Mouse (Mus musculus): ENCODE measurements at regions not wholly inside any gene's neighbourhood (a gene's known extent, or its start where the extent isn't known, plus 50 kb on each side); places are given as distances from the start of the nearest gene placed in this dataset.

DNA sequence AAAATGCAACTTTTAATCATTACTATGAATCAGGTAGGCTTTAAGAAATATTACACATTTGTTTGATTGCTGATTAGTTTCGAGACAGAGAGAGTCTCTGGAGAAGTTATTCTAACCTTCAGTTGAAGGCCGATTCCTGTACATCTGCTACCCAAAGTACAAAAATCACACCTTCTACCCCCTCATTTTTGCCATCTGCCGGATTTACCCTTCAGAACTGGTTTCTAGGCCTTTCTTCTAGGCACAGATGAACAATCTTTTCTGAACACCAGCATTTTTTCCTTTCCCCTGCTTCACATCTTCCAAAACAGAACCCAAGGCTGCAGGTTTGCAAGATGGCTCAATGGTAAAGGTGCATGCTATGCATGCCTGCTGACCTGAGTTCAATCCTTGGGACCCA, 72.8 kb upstream of the Eepd1 start:
- Histone ChIP-seq H3K4me3 (ENCODE audit: insufficient read depth in 1 of 2, low read depth in 1 of 2, low read length in 2 of 2, poor library complexity in 1 of 2, severe bottlenecking in 1 of 2) (no peak overlapping the region), H3K27ac (ENCODE audit: insufficient read depth, low read depth, low read length, poor library complexity, severe bottlenecking) (no peak overlapping the region), H3K9me3 (ENCODE audit: control insufficient read depth, insufficient read depth, low read depth, low read length) (no peaks in the 10 kb centered on the region), H3K36me3 (ENCODE audit: control insufficient read depth, insufficient read depth, low read length, poor library complexity, severe bottlenecking) (no peaks in the 10 kb centered on the region), H3K9ac (ENCODE audit: insufficient read depth, low read depth, low read length, poor library complexity, severe bottlenecking) (no peak overlapping the region), H3K4me1 (ENCODE audit: control insufficient read depth in 2 of 2, insufficient read depth in 2 of 2, low read length in 2 of 2, poor library complexity in 1 of 2) (no peaks in the 10 kb centered on the region)
- in situ Hi-C loops (cut with MboI; ENCODE audit: low sequenced_read_pairs in 2 of 2, unreplicated experiment in 2 of 2) = no loop called here
- no peak for DNase-seq (ENCODE audit: low read depth, low spot score)
- TF ChIP-seq MAFK (IDR thresholded peaks at IDR 0.05; ENCODE audit: insufficient read depth, low read depth, low read length) = no peak
- TF ChIP-seq ZNF384 (IDR thresholded peaks at IDR 0.05; ENCODE audit: low read depth, low read length) = no peak
- TF ChIP-seq HCFC1 (IDR thresholded peaks at IDR 0.05; ENCODE audit: borderline replicate concordance, insufficient read depth, low read length) = no peak
- TF ChIP-seq ZC3H11A (IDR thresholded peaks at IDR 0.05; ENCODE audit: borderline replicate concordance, low read depth, low read length) = no peak
- TF ChIP-seq CHD2 (IDR thresholded peaks at IDR 0.05; ENCODE audit: low read depth, low read length) = no peak

- TF ChIP-seq ZC3H11A (IDR thresholded peaks at IDR 0.05; ENCODE audit: borderline replicate concordance, low read depth, low read length) = no peak
- no peak for TF ChIP-seq MAFK (IDR thresholded peaks at IDR 0.05; ENCODE audit: insufficient read depth, low read depth, low read length)
- TF ChIP-seq HCFC1 (IDR thresholded peaks at IDR 0.05; ENCODE audit: borderline replicate concordance, insufficient read depth, low read length) = no peak
- no peak for TF ChIP-seq ZNF384 (IDR thresholded peaks at IDR 0.05; ENCODE audit: low read depth, low read length)
- no peak for TF ChIP-seq CHD2 (IDR thresholded peaks at IDR 0.05; ENCODE audit: low read depth, low read length)
- Histone ChIP-seq H3K9me3 (ENCODE audit: control insufficient read depth, insufficient read depth, low read depth, low read length) (no peaks in the 10 kb centered on the region), H3K4me1 (ENCODE audit: control insufficient read depth in 2 of 2, insufficient read depth in 2 of 2, low read length in 2 of 2, poor library complexity in 1 of 2) (no peaks in the 10 kb centered on the region), H3K36me3 (ENCODE audit: control insufficient read depth, insufficient read depth, low read length, poor library complexity, severe bottlenecking) (no peaks in the 10 kb centered on the region), H3K9ac (ENCODE audit: insufficient read depth, low read depth, low read length, poor library complexity, severe bottlenecking) (no peak overlapping the region), H3K27ac (ENCODE audit: insufficient read depth, low read depth, low read length, poor library complexity, severe bottlenecking) (no peak overlapping the region), H3K4me3 (ENCODE audit: insufficient read depth in 1 of 2, low read depth in 1 of 2, low read length in 2 of 2, poor library complexity in 1 of 2, severe bottlenecking in 1 of 2) (no peak overlapping the region)
- in situ Hi-C loops (cut with MboI; ENCODE audit: low sequenced_read_pairs in 2 of 2, unreplicated experiment in 2 of 2) = no loop called here
- DNase-seq (ENCODE audit: low read depth, low spot score) = no peak
Observed at GRCm38 (mm10) chr9:25409729-25410128, 71.6 kb upstream of the Eepd1 start.

- no peak for TF ChIP-seq HCFC1 (IDR thresholded peaks at IDR 0.05; ENCODE audit: borderline replicate concordance, insufficient read depth, low read length)
- TF ChIP-seq CHD2 (IDR thresholded peaks at IDR 0.05; ENCODE audit: low read depth, low read length) = no peak
- no peak for TF ChIP-seq ZC3H11A (IDR thresholded peaks at IDR 0.05; ENCODE audit: borderline replicate concordance, low read depth, low read length)
- no peak for TF ChIP-seq MAFK (IDR thresholded peaks at IDR 0.05; ENCODE audit: insufficient read depth, low read depth, low read length)
- TF ChIP-seq ZNF384 (IDR thresholded peaks at IDR 0.05; ENCODE audit: low read depth, low read length) = no peak
- Histone ChIP-seq H3K9me3 (ENCODE audit: control insufficient read depth, insufficient read depth, low read depth, low read length) (no peaks in the 10 kb centered on the region), H3K4me3 (ENCODE audit: insufficient read depth in 1 of 2, low read depth in 1 of 2, low read length in 2 of 2, poor library complexity in 1 of 2, severe bottlenecking in 1 of 2) (no peak overlapping the region), H3K9ac (ENCODE audit: insufficient read depth, low read depth, low read length, poor library complexity, severe bottlenecking) (no peak overlapping the region), H3K27ac (ENCODE audit: insufficient read depth, low read depth, low read length, poor library complexity, severe bottlenecking) (no peak overlapping the region), H3K36me3 (ENCODE audit: control insufficient read depth, insufficient read depth, low read length, poor library complexity, severe bottlenecking) (no peaks in the 10 kb centered on the region), H3K4me1 (ENCODE audit: control insufficient read depth in 2 of 2, insufficient read depth in 2 of 2, low read length in 2 of 2, poor library complexity in 1 of 2) (no peaks in the 10 kb centered on the region)
- DNase-seq (ENCODE audit: low read depth, low spot score) = no peak
- in situ Hi-C loops (cut with MboI; ENCODE audit: low sequenced_read_pairs in 2 of 2, unreplicated experiment in 2 of 2) = no loop called here
Observed at GRCm38 (mm10) chr9:25413873-25414272, 67.5 kb upstream of the Eepd1 start.

DNA sequence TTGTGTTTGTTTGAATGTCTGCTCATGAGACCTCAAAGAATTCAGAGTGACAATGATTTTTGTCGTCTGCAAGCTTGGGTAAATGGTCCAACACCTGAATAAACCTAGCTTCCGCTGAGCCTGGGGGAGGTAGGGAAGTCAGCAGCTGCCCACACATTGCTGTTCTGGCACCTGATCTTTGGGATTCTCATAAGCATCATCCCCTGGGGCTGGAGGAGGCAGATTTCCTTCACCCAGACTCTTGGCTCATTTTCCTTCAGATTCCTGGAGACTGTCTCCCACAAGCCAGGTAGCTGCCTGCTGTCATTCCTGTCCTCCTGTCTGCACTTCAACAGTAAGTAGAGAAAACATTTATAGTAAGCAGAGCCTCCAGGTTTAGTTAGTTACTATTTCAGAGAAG, 67.0 kb upstream of the Eepd1 start:
- no peak for DNase-seq (ENCODE audit: low read depth, low spot score)
- Histone ChIP-seq H3K36me3 (ENCODE audit: control insufficient read depth, insufficient read depth, low read length, poor library complexity, severe bottlenecking) (no peaks in the 10 kb centered on the region), H3K4me1 (ENCODE audit: control insufficient read depth in 2 of 2, insufficient read depth in 2 of 2, low read length in 2 of 2, poor library complexity in 1 of 2) (no peaks in the 10 kb centered on the region), H3K9ac (ENCODE audit: insufficient read depth, low read depth, low read length, poor library complexity, severe bottlenecking) (no peak overlapping the region), H3K4me3 (ENCODE audit: insufficient read depth in 1 of 2, low read depth in 1 of 2, low read length in 2 of 2, poor library complexity in 1 of 2, severe bottlenecking in 1 of 2) (no peak overlapping the region), H3K27ac (ENCODE audit: insufficient read depth, low read depth, low read length, poor library complexity, severe bottlenecking) (no peak overlapping the region), H3K9me3 (ENCODE audit: control insufficient read depth, insufficient read depth, low read depth, low read length) (no peaks in the 10 kb centered on the region)
- in situ Hi-C loops (cut with MboI; ENCODE audit: low sequenced_read_pairs in 2 of 2, unreplicated experiment in 2 of 2) = no loop called here
- TF ChIP-seq ZC3H11A (IDR thresholded peaks at IDR 0.05; ENCODE audit: borderline replicate concordance, low read depth, low read length) (no peak), MAFK (IDR thresholded peaks at IDR 0.05; ENCODE audit: insufficient read depth, low read depth, low read length) (no peak), CHD2 (IDR thresholded peaks at IDR 0.05; ENCODE audit: low read depth, low read length) (no peak), ZNF384 (IDR thresholded peaks at IDR 0.05; ENCODE audit: low read depth, low read length) (no peak)

- in situ Hi-C loops (cut with MboI; ENCODE audit: low sequenced_read_pairs in 2 of 2, unreplicated experiment in 2 of 2) = no loop called here
Observed at GRCm38 (mm10) chr9:25426941-25427340, 54.4 kb upstream of the Eepd1 start.

More at GRCm38 (mm10) chr9:25426941-25427340, 54.4 kb upstream of the Eepd1 start:
- Histone ChIP-seq H3K4me3 (ENCODE audit: insufficient read depth in 1 of 2, low read depth in 1 of 2, low read length in 2 of 2, poor library complexity in 1 of 2, severe bottlenecking in 1 of 2) (no peak overlapping the region), H3K4me1 (ENCODE audit: control insufficient read depth in 2 of 2, insufficient read depth in 2 of 2, low read length in 2 of 2, poor library complexity in 1 of 2) (no peaks in the 10 kb centered on the region), H3K9me3 (ENCODE audit: control insufficient read depth, insufficient read depth, low read depth, low read length) (no peaks in the 10 kb centered on the region), H3K27ac (ENCODE audit: insufficient read depth, low read depth, low read length, poor library complexity, severe bottlenecking) (no peak overlapping the region), H3K9ac (ENCODE audit: insufficient read depth, low read depth, low read length, poor library complexity, severe bottlenecking) (no peak overlapping the region), H3K36me3 (ENCODE audit: control insufficient read depth, insufficient read depth, low read length, poor library complexity, severe bottlenecking) (no peaks in the 10 kb centered on the region)
- TF ChIP-seq ZC3H11A (IDR thresholded peaks at IDR 0.05; ENCODE audit: borderline replicate concordance, low read depth, low read length) = no peak
- no peak for TF ChIP-seq CHD2 (IDR thresholded peaks at IDR 0.05; ENCODE audit: low read depth, low read length)
- no peak for TF ChIP-seq MAFK (IDR thresholded peaks at IDR 0.05; ENCODE audit: insufficient read depth, low read depth, low read length)
- TF ChIP-seq ZNF384 (IDR thresholded peaks at IDR 0.05; ENCODE audit: low read depth, low read length) = no peak
- TF ChIP-seq HCFC1 (IDR thresholded peaks at IDR 0.05; ENCODE audit: borderline replicate concordance, insufficient read depth, low read length) = no peak
- DNase-seq (ENCODE audit: low read depth, low spot score) = no peak
